21 mouse cellular contexts compared by ENCODE assay signal in genomic region chr17:13890932-13891331, GRCm38 (mm10). TPM values are rescaled to one million over a fixed set of nuclear protein-coding genes. Genes with fewer than 3 reads are reported as not detected.
"Had no signal": no experiment of that assay in that cellular context is flagged by ENCODE, and none has a peak within 500 bp of the region (broad histone marks: within the 10 kb centered on the region; RNA-seq: fewer than 3 reads in every experiment).

No protein-coding gene starts in this region.

- H3K4me3 ChIP-seq: intestine, embryonic 15.5 days; left cerebral cortex, adult 2 months; limb, embryonic 15.5 days; liver, embryonic 12.5 days; lung, embryonic 15.5 days; midbrain, embryonic 10.5 days; midbrain, embryonic 15.5 days; neural tube, embryonic 13.5 days had no signal

- H3K4me1 ChIP-seq: intestine, embryonic 15.5 days; limb, embryonic 15.5 days; liver, embryonic 12.5 days; lung, embryonic 15.5 days; midbrain, embryonic 10.5 days; midbrain, embryonic 15.5 days; neural tube, embryonic 13.5 days had no signal

- H3K27ac ChIP-seq: intestine, embryonic 15.5 days; left cerebral cortex, adult 2 months; limb, embryonic 15.5 days; liver, embryonic 12.5 days; lung, embryonic 15.5 days; midbrain, embryonic 10.5 days; midbrain, embryonic 15.5 days; neural tube, embryonic 13.5 days had no signal

- DNase-seq: kidney, adult 18-20 months; kidney, postnatal 10 days; kidney, postnatal 4 days; lung, postnatal 4 days; right cerebral cortex, postnatal 14 days; thymus, postnatal 4 days had no signal

RNA-seq across cellular contexts. Expression of gene Gm7168, which starts 57.2 kb away (rescaled TPM):
- total RNA-seq: layer of hippocampus, postnatal 25 days; left cerebral cortex, adult 2 months; left cerebral cortex, postnatal 14 days; megakaryocyte, adult 5-6 weeks had no signal
- polyA plus RNA-seq: intestine, embryonic 15.5 days; kidney, embryonic 14.5 days; limb, embryonic 11.5 days; limb, embryonic 15.5 days; liver, embryonic 12.5 days; liver, embryonic 16.5 days; lung, embryonic 15.5 days; midbrain, embryonic 10.5 days; midbrain, embryonic 15.5 days; neural tube, embryonic 13.5 days; stomach, embryonic 16.5 days had no signal
